Mouse (Mus musculus) heart, embryonic 15.5 days (tissue): ENCODE measurements around the gene 0610010K14Rik. TPM values are rescaled to one million over a fixed set of nuclear protein-coding genes. Genes with fewer than 3 reads are reported as not detected.

ENCODE experiments used
- ATAC-seq: fragments of 200-750 bp; cut with Nextera tagmentation; replicated peaks from 2 replicates; pipeline ENCODE4 v1.8.0; 2017; ENCODE audit warnings: low read depth, moderate TSS enrichment; ENCODE audit not compliant: insufficient number of reproducible peaks, insufficient read depth, low FRiP score
- H3K27ac ChIP-seq: fragments of 300-500 bp; sonication (generic); 2 replicates; pipeline ENCODE4 v1.5.1; 2015; ENCODE audit warnings: mild to moderate bottlenecking, inconsistent platforms
- H3K27me3 ChIP-seq: fragments of 300-500 bp; sonication (generic); 2 replicates; pipeline ENCODE4 v1.6.1; 2015; ENCODE audit warnings: inconsistent platforms
- H3K36me3 ChIP-seq: fragments of 300-500 bp; sonication (generic); 2 replicates; pipeline ENCODE4 v1.6.1; 2015; ENCODE audit warnings: mild to moderate bottlenecking, inconsistent platforms
- H3K4me1 ChIP-seq: fragments of 300-500 bp; sonication (generic); replicated peaks from 2 replicates; pipeline ENCODE4 v1.6.1; 2015; ENCODE audit warnings: inconsistent platforms
- H3K4me2 ChIP-seq: fragments of 300-500 bp; sonication (generic); 2 replicates; pipeline ENCODE4 v1.6.1; 2015; ENCODE audit warnings: inconsistent platforms, mild to moderate bottlenecking, moderate library complexity
- H3K4me3 ChIP-seq: fragments of 300-500 bp; sonication (generic); 2 replicates; pipeline ENCODE4 v1.5.1; 2015; ENCODE audit warnings: mild to moderate bottlenecking, inconsistent platforms
- H3K9ac ChIP-seq: fragments of 300-500 bp; sonication (generic); 2 replicates; pipeline ENCODE4 v1.6.1; 2015; ENCODE audit warnings: mild to moderate bottlenecking, inconsistent platforms
- H3K9me3 ChIP-seq: fragments of 300-500 bp; sonication (generic); replicated peaks from 2 replicates; pipeline ENCODE4 v1.6.1; 2016; ENCODE audit warnings: inconsistent platforms
- WGBS: fragments of 180-500 bp; shearing (Covaris S2); methylation state at CpG from one replicate; pipeline ENCODE4 v1.1.7; 2015; ENCODE audit warnings: mixed read lengths; 5-methylcytosine and 5-hydroxymethylcytosine counted together
- polyA plus RNA-seq: library from polyadenylated mRNA; unstranded; fragments of >200 nt; fragmentation: Nextera tagmentation; extraction: Ambion mirVana; gene quantifications from 2 replicates; pipeline ENCODE4 v1.2.1, GENCODE M21; 2015

Gene 0610010K14Rik
- 107 and 113 TPM in 2 replicates for polyA plus RNA-seq

GRCm38 (mm10) chr11:70237457-70238167 lies at the start of gene 0610010K14Rik:
0610010K14Rik (minus strand) TSS chr11:70237914.
- 1% methylated on average over 58 of the region's 70 CpGs for WGBS
- Histone ChIP-seq H3K9me3 (no peaks in the 10 kb centered on the region), H3K36me3 (peaks cover 13% of the 10 kb centered on the region; the same call in 1 of the 2 replicates), H3K27me3 (no peaks in the 10 kb centered on the region), H3K4me2 (peak within 1 kb of the TSS; percentile 90), H3K9ac (peak within 1 kb of the TSS; percentile 94), H3K4me1 (peaks cover 39% of the 10 kb centered on the region), H3K4me3 (peak within 1 kb of the TSS; percentile 93), H3K27ac (peak within 1 kb of the TSS; percentile 93)
- ATAC-seq, result peak; percentile 92

GRCm38 (mm10) chr11:70285686-70286085 lies 48.0 kb upstream of the 0610010K14Rik start:
- no peaks in the 10 kb centered on the region for H3K9me3 ChIP-seq
- peaks cover under 1% of the 10 kb centered on the region; the same call in 1 of the 2 replicates for H3K4me1 ChIP-seq
- no peaks in the 10 kb centered on the region for H3K27me3 ChIP-seq
- WGBS, result 51% methylated on average over 5 of the region's 5 CpGs
- H3K4me2 ChIP-seq, result no peak overlapping the region
- ATAC-seq, result no peak
- H3K4me3 ChIP-seq, result no peak overlapping the region
- no peak overlapping the region for H3K9ac ChIP-seq
- no peak overlapping the region for H3K27ac ChIP-seq
- no peaks in the 10 kb centered on the region for H3K36me3 ChIP-seq

- no peak for ATAC-seq
- Histone ChIP-seq H3K4me1 (peaks cover 7% of the 10 kb centered on the region), H3K4me2 (no peak overlapping the region), H3K27me3 (no peaks in the 10 kb centered on the region), H3K9ac (no peak overlapping the region), H3K9me3 (no peaks in the 10 kb centered on the region), H3K4me3 (no peak overlapping the region), H3K36me3 (no peaks in the 10 kb centered on the region), H3K27ac (no peak overlapping the region)
- WGBS, result 64% methylated on average over 3 of the region's 3 CpGs
Observed at GRCm38 (mm10) chr11:70284757-70285156, 47.0 kb upstream of the 0610010K14Rik start.

- WGBS, result 70% methylated on average over 4 of the region's 4 CpGs
- H3K27ac ChIP-seq, result no peak overlapping the region
- no peaks in the 10 kb centered on the region for H3K9me3 ChIP-seq
- no peak overlapping the region for H3K9ac ChIP-seq
- H3K4me3 ChIP-seq, result no peak overlapping the region
- H3K4me2 ChIP-seq, result no peak overlapping the region
- no peak for ATAC-seq
- no peaks in the 10 kb centered on the region for H3K27me3 ChIP-seq
- no peaks in the 10 kb centered on the region for H3K36me3 ChIP-seq
- H3K4me1 ChIP-seq, result peaks cover 7% of the 10 kb centered on the region
Observed at GRCm38 (mm10) chr11:70283666-70284065, 46.0 kb upstream of the 0610010K14Rik start.

GRCm38 (mm10) chr11:70280441-70280840 lies 42.7 kb upstream of the 0610010K14Rik start:
- H3K4me1 ChIP-seq, result peaks cover 7% of the 10 kb centered on the region
- 61% methylated on average over 3 of the region's 3 CpGs for WGBS
- no peaks in the 10 kb centered on the region for H3K9me3 ChIP-seq
- no peak overlapping the region for H3K4me3 ChIP-seq
- ATAC-seq, result no peak
- H3K9ac ChIP-seq, result no peak overlapping the region
- H3K27me3 ChIP-seq, result no peaks in the 10 kb centered on the region
- H3K4me2 ChIP-seq, result no peak overlapping the region
- H3K27ac ChIP-seq, result 0 out of 2 replicates have a peak overlapping the region, but pooled peaks have one; percentile 63
- H3K36me3 ChIP-seq, result no peaks in the 10 kb centered on the region

GRCm38 (mm10) chr11:70278961-70279360 lies 41.2 kb upstream of the 0610010K14Rik start:
- H3K36me3 ChIP-seq, result no peaks in the 10 kb centered on the region
- H3K9me3 ChIP-seq, result no peaks in the 10 kb centered on the region
- 80% methylated on average over 3 of the region's 3 CpGs for WGBS
- no peaks in the 10 kb centered on the region for H3K27me3 ChIP-seq
- no peak overlapping the region for H3K4me2 ChIP-seq
- H3K4me3 ChIP-seq, result no peak overlapping the region
- H3K9ac ChIP-seq, result no peak overlapping the region
- H3K27ac ChIP-seq, result no peak overlapping the region
- ATAC-seq, result no peak
- H3K4me1 ChIP-seq, result peaks cover 7% of the 10 kb centered on the region

- Histone ChIP-seq H3K9ac (no peak overlapping the region), H3K4me2 (no peak overlapping the region), H3K9me3 (no peaks in the 10 kb centered on the region), H3K4me1 (no peaks in the 10 kb centered on the region), H3K36me3 (no peaks in the 10 kb centered on the region), H3K27ac (no peak overlapping the region), H3K27me3 (no peaks in the 10 kb centered on the region), H3K4me3 (no peak overlapping the region)
- ATAC-seq, result no peak
- WGBS, result 83% methylated on average over 7 of the region's 7 CpGs
Observed at GRCm38 (mm10) chr11:70271641-70272040, 33.9 kb upstream of the 0610010K14Rik start.

- peak overlapping the region; percentile 36 for H3K27ac ChIP-seq
- H3K9ac ChIP-seq, result no peak overlapping the region
- H3K27me3 ChIP-seq, result no peaks in the 10 kb centered on the region
- H3K4me3 ChIP-seq, result no peak overlapping the region
- H3K4me2 ChIP-seq, result no peak overlapping the region
- ATAC-seq, result peak; percentile 53
- WGBS, result 54% methylated on average over 1 of the region's 1 CpGs
- no peaks in the 10 kb centered on the region for H3K36me3 ChIP-seq
- peaks cover 11% of the 10 kb centered on the region for H3K4me1 ChIP-seq
- H3K9me3 ChIP-seq, result no peaks in the 10 kb centered on the region
Observed at GRCm38 (mm10) chr11:70266405-70266804, 28.7 kb upstream of the 0610010K14Rik start.

- 61% methylated on average over 4 of the region's 4 CpGs for WGBS
- Histone ChIP-seq H3K4me3 (no peak overlapping the region), H3K9me3 (no peaks in the 10 kb centered on the region), H3K27me3 (no peaks in the 10 kb centered on the region), H3K4me1 (peaks cover 11% of the 10 kb centered on the region), H3K4me2 (no peak overlapping the region), H3K27ac (peak overlapping the region; percentile 36; the same call in 1 of the 2 replicates), H3K9ac (no peak overlapping the region), H3K36me3 (no peaks in the 10 kb centered on the region)
- ATAC-seq, result no peak
Observed at GRCm38 (mm10) chr11:70265819-70266218, 28.1 kb upstream of the 0610010K14Rik start.

GRCm38 (mm10) chr11:70265252-70265651 lies 27.5 kb upstream of the 0610010K14Rik start:
- Histone ChIP-seq H3K4me1 (peaks cover 11% of the 10 kb centered on the region), H3K4me3 (no peak overlapping the region), H3K4me2 (no peak overlapping the region), H3K27me3 (no peaks in the 10 kb centered on the region), H3K27ac (peak overlapping the region; percentile 20; the same call in 1 of the 2 replicates), H3K36me3 (no peaks in the 10 kb centered on the region), H3K9me3 (no peaks in the 10 kb centered on the region), H3K9ac (no peak overlapping the region)
- ATAC-seq, result no peak
- WGBS, result 41% methylated on average over 3 of the region's 3 CpGs

GRCm38 (mm10) chr11:70259035-70259434 lies 21.3 kb upstream of the 0610010K14Rik start:
- Histone ChIP-seq H3K36me3 (no peaks in the 10 kb centered on the region), H3K9ac (no peak overlapping the region), H3K4me1 (peaks cover 12% of the 10 kb centered on the region), H3K9me3 (no peaks in the 10 kb centered on the region), H3K27me3 (peaks cover 19% of the 10 kb centered on the region), H3K4me2 (no peak overlapping the region), H3K4me3 (no peak overlapping the region), H3K27ac (no peak overlapping the region)
- WGBS, result 93% methylated on average over 4 of the region's 4 CpGs
- no peak for ATAC-seq
